Mouse (Mus musculus): ENCODE data around the gene Helz2. TPM values are rescaled to one million over a fixed set of nuclear protein-coding genes. Genes with fewer than 3 reads are reported as not detected.
A peak's percentile ranks its signal among the peaks of the same experiment; 100 is the strongest.

Gene Helz2
- polyA plus RNA-seq, 1 experiment from 2014 or later = 3.1 TPM

- Histone ChIP-seq H3K4me2 (replicated peaks; ENCODE audit: low read depth, low read length) (no peak overlapping the region), H3K4me3 (ENCODE audit: low read depth, low read length) (no peak overlapping the region), H3K36me3 (ENCODE audit: insufficient read depth, low read length) (peaks cover 6% of the 10 kb centered on the region; the same call in 1 of the 2 replicates), H3K9ac (replicated peaks; ENCODE audit: low read depth) (no peak overlapping the region), H3K27me3 (replicated peaks; ENCODE audit: insufficient read depth, low read length) (no peaks in the 10 kb centered on the region), H3K4me1 (ENCODE audit: insufficient read depth, low read depth, low read length) (peaks cover 15% of the 10 kb centered on the region; the same call in 1 of the 2 replicates), H3K9me3 (ENCODE audit: low read length) (no peaks in the 10 kb centered on the region), H3K27ac (ENCODE audit: low read length) (no peak overlapping the region)
- TF ChIP-seq EP300 (IDR thresholded peaks at IDR 0.05) (no peak), CTCF (IDR thresholded peaks at IDR 0.05) (no peak)
- DNase-seq (ENCODE audit: low spot score) (no peak), ATAC-seq (no peak)
- WGBS = 82% methylated on average over 2 of the region's 2 CpGs
Measured at GRCm38 (mm10) chr2:181224994-181225393, 16.8 kb downstream of the Helz2 start.

DNA sequence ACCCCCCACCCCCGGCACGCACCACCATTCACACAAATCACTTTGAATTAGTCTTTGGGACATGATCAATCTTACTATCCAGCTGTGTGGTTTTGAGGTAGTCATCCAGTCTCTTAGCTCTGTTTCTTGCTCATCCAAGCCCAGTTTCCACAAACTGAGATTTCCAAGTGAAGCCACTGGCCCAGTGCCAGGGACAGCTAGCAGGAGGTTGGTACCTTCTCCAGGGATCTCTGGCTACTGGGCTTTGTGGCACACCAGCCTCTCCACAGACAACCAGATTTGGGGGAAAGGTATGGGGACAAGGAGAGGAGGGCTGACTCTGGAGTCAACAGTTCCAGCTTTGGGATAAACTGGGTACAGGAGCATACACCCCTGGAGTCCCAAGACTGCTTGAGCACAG lies 21.5 kb downstream of the Helz2 start:
- DNase-seq (ENCODE audit: low spot score) (no peak), ATAC-seq (no peak)
- Histone ChIP-seq H3K27me3 (replicated peaks; ENCODE audit: insufficient read depth, low read length) (no peaks in the 10 kb centered on the region), H3K9me3 (ENCODE audit: low read length) (no peaks in the 10 kb centered on the region), H3K4me3 (ENCODE audit: low read depth, low read length) (no peak overlapping the region), H3K36me3 (ENCODE audit: insufficient read depth, low read length) (no peaks in the 10 kb centered on the region), H3K4me2 (replicated peaks; ENCODE audit: low read depth, low read length) (peak overlapping the region; percentile 43), H3K9ac (replicated peaks; ENCODE audit: low read depth) (no peak overlapping the region), H3K4me1 (ENCODE audit: insufficient read depth, low read depth, low read length) (peaks cover 12% of the 10 kb centered on the region; the same call in 1 of the 2 replicates), H3K27ac (ENCODE audit: low read length) (peak overlapping the region; percentile 83)
- no peak for TF ChIP-seq EP300 (IDR thresholded peaks at IDR 0.05)
- WGBS = 20% methylated on average over 2 of the region's 2 CpGs

DNA sequence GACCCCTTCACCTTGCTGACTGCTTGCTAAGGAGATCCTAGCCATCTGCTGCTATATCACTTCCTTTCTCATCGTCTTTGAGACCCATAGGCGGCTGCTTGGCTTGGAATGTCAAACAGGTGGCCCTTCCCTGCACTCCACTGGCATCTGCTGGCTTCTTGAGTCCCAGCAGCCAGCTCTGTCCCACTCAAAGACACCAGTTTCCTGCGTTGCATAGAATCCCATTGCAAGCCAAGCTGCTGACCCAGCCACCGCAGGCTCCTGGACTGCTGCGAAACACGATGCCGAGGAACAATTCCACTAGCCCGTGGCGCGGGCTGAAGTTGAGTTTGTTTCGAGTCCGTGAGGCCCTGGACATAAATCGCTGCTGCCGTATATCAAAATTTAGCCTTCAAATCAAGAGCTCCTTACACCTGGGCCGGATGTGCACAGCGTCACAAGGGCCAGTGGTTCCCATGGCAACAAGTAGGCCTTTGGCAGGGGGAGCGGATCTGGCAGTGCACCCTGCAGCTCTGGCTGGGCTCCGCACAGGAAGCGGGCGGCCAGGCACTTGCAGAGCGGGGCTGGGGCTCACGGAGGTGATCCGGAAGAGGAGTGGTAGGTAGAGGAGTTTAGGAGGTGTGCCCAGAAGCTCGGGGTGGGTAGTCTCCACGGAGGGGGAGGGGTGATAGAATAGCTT lies 22.1 kb downstream of the Helz2 start, which contains the start of gene Fndc11:
TSS of gene Fndc11 (plus strand) at position 476 of the 679 bp plus-strand sequence.
- peak; percentile 98 for ATAC-seq
- WGBS = 1% methylated on average over 25 of the region's 25 CpGs
- Histone ChIP-seq H3K36me3 (ENCODE audit: insufficient read depth, low read length) (no peaks in the 10 kb centered on the region), H3K4me3 (ENCODE audit: low read depth, low read length) (peak within 1 kb of the TSS; percentile 12; the same call in 1 of the 2 replicates), H3K4me2 (replicated peaks; ENCODE audit: low read depth, low read length) (peak within 1 kb of the TSS; percentile 43), H3K4me1 (ENCODE audit: insufficient read depth, low read depth, low read length) (peaks cover 12% of the 10 kb centered on the region; the same call in 1 of the 2 replicates), H3K9ac (replicated peaks; ENCODE audit: low read depth) (no peak within 1 kb of the TSS), H3K9me3 (ENCODE audit: low read length) (no peaks in the 10 kb centered on the region), H3K27me3 (replicated peaks; ENCODE audit: insufficient read depth, low read length) (no peaks in the 10 kb centered on the region), H3K27ac (ENCODE audit: low read length) (peak within 1 kb of the TSS; percentile 83)
- TF ChIP-seq EP300 (IDR thresholded peaks at IDR 0.05) = 0 out of 2 replicates have a peak, but pooled peaks have one; percentile 6
- TF ChIP-seq CTCF (IDR thresholded peaks at IDR 0.05) = peak; percentile 63
- DNase-seq (ENCODE audit: low spot score) = peak; percentile 93

DNA sequence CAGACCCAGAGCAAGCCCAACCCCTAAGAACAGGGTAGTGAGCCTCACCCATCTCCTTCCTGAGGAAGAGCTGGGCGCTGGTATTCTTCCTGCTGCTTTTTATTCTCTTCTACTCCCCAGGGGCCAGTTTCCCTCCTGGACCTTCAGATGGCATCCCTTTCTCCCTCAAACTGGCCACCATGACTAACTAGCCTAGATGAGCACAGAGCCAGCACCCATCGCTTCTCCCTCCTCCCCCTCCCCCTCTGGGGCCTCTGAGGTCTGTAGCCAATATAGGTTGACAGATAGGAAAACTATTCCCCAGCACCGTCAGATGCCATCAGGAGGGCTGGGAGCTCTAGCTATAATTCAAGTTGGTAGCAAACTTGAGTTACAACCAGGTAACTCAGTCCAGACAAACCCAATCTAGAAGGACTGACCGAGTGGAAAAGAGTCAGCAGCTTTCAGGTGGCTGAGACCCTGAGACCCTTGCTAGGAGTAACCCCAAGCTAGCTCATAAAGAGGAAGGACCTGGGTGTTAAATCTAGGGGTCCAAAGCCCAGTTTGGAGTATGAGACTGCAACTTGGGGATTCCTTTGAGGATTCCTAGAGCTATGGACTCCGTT lies 22.8 kb downstream of the Helz2 start:
- no peaks in the 10 kb centered on the region for H3K27me3 ChIP-seq (replicated peaks; ENCODE audit: insufficient read depth, low read length)
- no peaks in the 10 kb centered on the region for H3K36me3 ChIP-seq (ENCODE audit: insufficient read depth, low read length)
- H3K4me3 ChIP-seq (ENCODE audit: low read depth, low read length) = no peak overlapping the region
- H3K27ac ChIP-seq (ENCODE audit: low read length) = peak overlapping the region; percentile 83
- no peak for TF ChIP-seq CTCF (IDR thresholded peaks at IDR 0.05)
- TF ChIP-seq EP300 (IDR thresholded peaks at IDR 0.05) = no peak
- peak; percentile 24 for DNase-seq (ENCODE audit: low spot score)
- H3K9me3 ChIP-seq (ENCODE audit: low read length) = no peaks in the 10 kb centered on the region
- ATAC-seq = no peak
- 53% methylated on average over 5 of the region's 5 CpGs for WGBS
- peaks cover 12% of the 10 kb centered on the region; the same call in 1 of the 2 replicates for H3K4me1 ChIP-seq (ENCODE audit: insufficient read depth, low read depth, low read length)
- no peak overlapping the region for H3K9ac ChIP-seq (replicated peaks; ENCODE audit: low read depth)
- H3K4me2 ChIP-seq (replicated peaks; ENCODE audit: low read depth, low read length) = peak overlapping the region; percentile 43

DNA sequence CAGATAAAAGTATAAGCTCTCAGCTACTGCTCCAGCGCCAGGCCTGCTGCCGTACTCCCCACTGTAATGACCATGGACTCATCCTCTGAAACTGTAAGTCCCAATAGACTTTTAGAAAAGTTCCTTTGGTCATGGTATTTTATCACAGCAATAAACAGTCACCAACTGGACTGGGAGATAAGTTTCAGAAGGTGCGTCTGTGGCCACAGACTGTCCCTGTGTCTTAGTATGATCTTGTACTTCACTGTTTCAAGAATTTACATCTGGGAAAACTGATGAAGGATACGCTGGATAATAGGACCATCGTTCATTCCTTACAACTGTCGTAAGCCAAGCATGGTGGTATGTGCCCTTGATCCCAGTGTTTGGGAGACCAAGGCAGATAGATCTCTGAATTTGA lies 25.8 kb downstream of the Helz2 start:
- TF ChIP-seq EP300 (IDR thresholded peaks at IDR 0.05) = no peak
- TF ChIP-seq CTCF (IDR thresholded peaks at IDR 0.05) = no peak
- WGBS = 83% methylated on average over 6 of the region's 6 CpGs
- H3K27me3 ChIP-seq (replicated peaks; ENCODE audit: insufficient read depth, low read length) = no peaks in the 10 kb centered on the region
- ATAC-seq = no peak
- H3K4me3 ChIP-seq (ENCODE audit: low read depth, low read length) = no peak overlapping the region
- DNase-seq (ENCODE audit: low spot score) = no peak
- no peak overlapping the region for H3K9ac ChIP-seq (replicated peaks; ENCODE audit: low read depth)
- H3K4me2 ChIP-seq (replicated peaks; ENCODE audit: low read depth, low read length) = no peak overlapping the region
- H3K4me1 ChIP-seq (ENCODE audit: insufficient read depth, low read depth, low read length) = peaks cover 12% of the 10 kb centered on the region; the same call in 1 of the 2 replicates
- no peaks in the 10 kb centered on the region for H3K36me3 ChIP-seq (ENCODE audit: insufficient read depth, low read length)
- H3K27ac ChIP-seq (ENCODE audit: low read length) = no peak overlapping the region
- H3K9me3 ChIP-seq (ENCODE audit: low read length) = no peaks in the 10 kb centered on the region

GRCm38 (mm10) chr2:181213021-181213445 lies 28.8 kb downstream of the Helz2 start, which contains the start of gene Srms:
Gene Srms, minus strand, starts transcription at chr2:181213185.
- TF ChIP-seq EP300 (IDR thresholded peaks at IDR 0.05) (no peak), CTCF (IDR thresholded peaks at IDR 0.05) (no peak)
- 2% methylated on average over 17 of the region's 17 CpGs for WGBS
- Histone ChIP-seq H3K4me3 (ENCODE audit: low read depth, low read length) (peak within 1 kb of the TSS; percentile 43), H3K27me3 (replicated peaks; ENCODE audit: insufficient read depth, low read length) (no peaks in the 10 kb centered on the region), H3K4me2 (replicated peaks; ENCODE audit: low read depth, low read length) (peak within 1 kb of the TSS; percentile 78), H3K9ac (replicated peaks; ENCODE audit: low read depth) (peak within 1 kb of the TSS; percentile 32; the same call in 1 of the 2 replicates), H3K27ac (ENCODE audit: low read length) (no peak within 1 kb of the TSS), H3K4me1 (ENCODE audit: insufficient read depth, low read depth, low read length) (no peaks in the 10 kb centered on the region; the same call in 1 of the 2 replicates), H3K36me3 (ENCODE audit: insufficient read depth, low read length) (no peaks in the 10 kb centered on the region), H3K9me3 (ENCODE audit: low read length) (no peaks in the 10 kb centered on the region)
- DNase-seq (ENCODE audit: low spot score) = peak; percentile 50
- ATAC-seq = peak; percentile 83
